Mouse (Mus musculus): ENCODE measurements around the gene Tmbim4. TPM values are rescaled to one million over a fixed set of nuclear protein-coding genes. Genes with fewer than 3 reads are reported as not detected.
A peak's percentile ranks its signal among the peaks of the same experiment; 100 is the strongest.

The Tmbim4 gene
- polyA plus RNA-seq, 1 experiment from 2014 or later = 114 TPM

DNA sequence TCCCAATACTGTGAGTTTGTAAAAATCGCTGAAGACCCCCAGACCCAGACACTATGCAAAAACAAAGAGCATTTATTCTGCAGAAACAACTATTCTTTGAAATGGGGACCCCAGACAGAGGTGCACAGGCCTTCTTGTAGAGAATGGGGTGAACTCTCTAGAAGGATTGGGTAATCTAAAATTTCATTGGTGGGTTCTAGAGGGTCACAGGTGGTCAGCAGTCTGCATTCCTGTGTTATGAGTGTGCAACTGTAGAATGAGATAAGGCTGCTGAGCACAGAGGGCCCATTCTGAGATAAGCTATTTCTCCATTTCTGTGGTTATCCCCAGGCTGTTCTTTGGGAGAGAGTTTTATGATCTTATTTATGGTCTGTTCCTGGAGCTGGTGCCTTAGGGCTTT is 33.3 kb upstream of the Tmbim4 start:
- no peaks in the 10 kb centered on the region for H3K27me3 ChIP-seq (replicated peaks; ENCODE audit: control insufficient read depth, insufficient read depth, low read length)
- H3K4me2 ChIP-seq = peak overlapping the region; percentile 47; the same call in 1 of the 2 replicates
- peaks cover 10% of the 10 kb centered on the region for H3K4me1 ChIP-seq (replicated peaks; ENCODE audit: control insufficient read depth, insufficient read depth, low read length)
- DNase-seq (ENCODE audit: low spot score) = no peak
- H3K27ac ChIP-seq (ENCODE audit: low read depth, low read length) = no peak overlapping the region
- H3K36me3 ChIP-seq (ENCODE audit: control insufficient read depth, insufficient read depth, low read length) = no peaks in the 10 kb centered on the region
- H3K4me3 ChIP-seq (ENCODE audit: low read depth, low read length) = no peak overlapping the region
- no peaks in the 10 kb centered on the region for H3K9me3 ChIP-seq (ENCODE audit: control insufficient read depth, low read length)
- H3K9ac ChIP-seq (ENCODE audit: low read depth, low read length) = no peak overlapping the region
- ATAC-seq (replicated peaks; ENCODE audit: low FRiP score) = peak; percentile 94
- 72% methylated on average over 1 of the region's 1 CpGs for WGBS

DNA sequence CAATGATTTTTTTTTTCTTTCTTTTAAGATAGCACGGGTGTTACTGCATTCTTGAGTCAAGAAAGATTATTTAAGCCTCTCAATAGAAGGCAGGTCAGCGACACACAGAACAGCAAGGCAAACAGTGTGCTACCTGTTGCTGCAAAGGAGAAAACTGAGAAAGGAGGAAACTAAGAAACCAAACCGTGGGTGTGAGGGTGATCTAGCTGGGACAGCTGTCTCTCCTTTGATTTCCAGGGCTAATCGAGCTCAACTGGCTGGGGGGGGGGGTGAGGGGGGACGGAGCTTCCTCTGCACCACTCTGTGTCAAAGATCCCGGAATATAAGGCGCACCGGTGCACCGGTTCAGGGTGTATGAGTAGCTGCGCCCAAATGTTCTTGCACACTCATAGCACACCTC is 32.3 kb upstream of the Tmbim4 start:
- no peak overlapping the region for H3K27ac ChIP-seq (ENCODE audit: low read depth, low read length)
- H3K9me3 ChIP-seq (ENCODE audit: control insufficient read depth, low read length) = no peaks in the 10 kb centered on the region
- H3K27me3 ChIP-seq (replicated peaks; ENCODE audit: control insufficient read depth, insufficient read depth, low read length) = no peaks in the 10 kb centered on the region
- H3K4me2 ChIP-seq = peak overlapping the region; percentile 47
- DNase-seq (ENCODE audit: low spot score) (no peak), ATAC-seq (replicated peaks; ENCODE audit: low FRiP score) (peak; percentile 34; the same call in 1 of the 2 replicates)
- no peak overlapping the region for H3K9ac ChIP-seq (ENCODE audit: low read depth, low read length)
- H3K4me3 ChIP-seq (ENCODE audit: low read depth, low read length) = no peak overlapping the region
- H3K4me1 ChIP-seq (replicated peaks; ENCODE audit: control insufficient read depth, insufficient read depth, low read length) = peaks cover 10% of the 10 kb centered on the region
- WGBS = 31% methylated on average over 10 of the region's 10 CpGs
- no peaks in the 10 kb centered on the region for H3K36me3 ChIP-seq (ENCODE audit: control insufficient read depth, insufficient read depth, low read length)

DNA sequence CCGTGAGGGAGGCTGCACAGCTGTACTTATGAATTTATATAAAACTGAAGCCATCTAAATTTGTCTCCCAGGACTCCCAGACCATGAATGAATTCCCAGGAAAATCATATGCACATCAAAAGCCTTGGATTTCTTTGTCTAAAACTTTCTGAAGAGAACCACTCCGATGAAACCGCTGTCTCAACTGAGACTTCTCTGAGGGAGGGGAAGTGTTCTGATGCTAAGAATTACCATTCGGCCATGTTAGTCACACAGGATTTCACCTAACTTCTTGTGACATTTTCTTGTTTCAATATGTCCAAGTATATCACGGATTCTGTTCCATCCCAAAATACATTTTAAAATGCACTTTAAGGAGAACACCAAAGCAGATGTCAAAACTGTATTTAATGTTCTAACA is 31.5 kb upstream of the Tmbim4 start:
- no peaks in the 10 kb centered on the region for H3K36me3 ChIP-seq (ENCODE audit: control insufficient read depth, insufficient read depth, low read length)
- H3K27ac ChIP-seq (ENCODE audit: low read depth, low read length) = no peak overlapping the region
- no peak overlapping the region for H3K4me2 ChIP-seq
- DNase-seq (ENCODE audit: low spot score) (no peak), ATAC-seq (replicated peaks; ENCODE audit: low FRiP score) (no peak)
- H3K9ac ChIP-seq (ENCODE audit: low read depth, low read length) = no peak overlapping the region
- no peak overlapping the region for H3K4me3 ChIP-seq (ENCODE audit: low read depth, low read length)
- H3K9me3 ChIP-seq (ENCODE audit: control insufficient read depth, low read length) = no peaks in the 10 kb centered on the region
- 78% methylated on average over 5 of the region's 5 CpGs for WGBS
- peaks cover 10% of the 10 kb centered on the region for H3K4me1 ChIP-seq (replicated peaks; ENCODE audit: control insufficient read depth, insufficient read depth, low read length)
- H3K27me3 ChIP-seq (replicated peaks; ENCODE audit: control insufficient read depth, insufficient read depth, low read length) = no peaks in the 10 kb centered on the region

- Histone ChIP-seq H3K4me2 (no peak overlapping the region), H3K36me3 (ENCODE audit: control insufficient read depth, insufficient read depth, low read length) (no peaks in the 10 kb centered on the region), H3K4me1 (replicated peaks; ENCODE audit: control insufficient read depth, insufficient read depth, low read length) (peaks cover 10% of the 10 kb centered on the region), H3K4me3 (ENCODE audit: low read depth, low read length) (no peak overlapping the region), H3K27me3 (replicated peaks; ENCODE audit: control insufficient read depth, insufficient read depth, low read length) (no peaks in the 10 kb centered on the region), H3K27ac (ENCODE audit: low read depth, low read length) (no peak overlapping the region), H3K9ac (ENCODE audit: low read depth, low read length) (no peak overlapping the region), H3K9me3 (ENCODE audit: control insufficient read depth, low read length) (no peaks in the 10 kb centered on the region)
- 73% methylated on average over 4 of the region's 4 CpGs for WGBS
- DNase-seq (ENCODE audit: low spot score) = no peak
- no peak for ATAC-seq (replicated peaks; ENCODE audit: low FRiP score)
These were observed 31.1 kb upstream of the Tmbim4 start for GRCm38 (mm10) chr10:120170277-120170676.

DNA sequence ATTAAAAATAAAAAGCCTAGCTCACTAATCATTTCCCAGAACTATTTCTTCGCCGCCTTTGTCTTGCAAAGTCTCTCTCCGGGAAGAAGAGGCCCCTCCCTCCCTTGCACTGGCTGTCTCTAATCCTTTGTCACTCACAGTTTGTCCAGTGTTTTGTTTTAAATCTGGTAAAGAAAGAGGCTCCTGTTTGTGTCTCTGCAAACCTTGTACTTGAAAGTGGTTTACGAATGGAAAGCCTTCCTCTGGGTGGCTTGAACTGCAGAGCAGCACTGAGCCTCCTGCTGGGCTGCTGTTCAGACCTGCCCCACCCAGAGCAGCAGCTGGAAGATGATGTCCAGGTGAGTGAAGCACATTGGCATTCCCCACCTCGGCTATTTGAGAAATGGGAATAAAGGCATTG is 30.1 kb upstream of the Tmbim4 start:
- no peak overlapping the region for H3K27ac ChIP-seq (ENCODE audit: low read depth, low read length)
- WGBS = 65% methylated on average over 5 of the region's 5 CpGs
- no peak for DNase-seq (ENCODE audit: low spot score)
- no peaks in the 10 kb centered on the region for H3K36me3 ChIP-seq (ENCODE audit: control insufficient read depth, insufficient read depth, low read length)
- peaks cover 10% of the 10 kb centered on the region for H3K4me1 ChIP-seq (replicated peaks; ENCODE audit: control insufficient read depth, insufficient read depth, low read length)
- ATAC-seq (replicated peaks; ENCODE audit: low FRiP score) = no peak
- H3K9me3 ChIP-seq (ENCODE audit: control insufficient read depth, low read length) = no peaks in the 10 kb centered on the region
- no peak overlapping the region for H3K4me3 ChIP-seq (ENCODE audit: low read depth, low read length)
- no peaks in the 10 kb centered on the region for H3K27me3 ChIP-seq (replicated peaks; ENCODE audit: control insufficient read depth, insufficient read depth, low read length)
- no peak overlapping the region for H3K9ac ChIP-seq (ENCODE audit: low read depth, low read length)
- H3K4me2 ChIP-seq = no peak overlapping the region

DNA sequence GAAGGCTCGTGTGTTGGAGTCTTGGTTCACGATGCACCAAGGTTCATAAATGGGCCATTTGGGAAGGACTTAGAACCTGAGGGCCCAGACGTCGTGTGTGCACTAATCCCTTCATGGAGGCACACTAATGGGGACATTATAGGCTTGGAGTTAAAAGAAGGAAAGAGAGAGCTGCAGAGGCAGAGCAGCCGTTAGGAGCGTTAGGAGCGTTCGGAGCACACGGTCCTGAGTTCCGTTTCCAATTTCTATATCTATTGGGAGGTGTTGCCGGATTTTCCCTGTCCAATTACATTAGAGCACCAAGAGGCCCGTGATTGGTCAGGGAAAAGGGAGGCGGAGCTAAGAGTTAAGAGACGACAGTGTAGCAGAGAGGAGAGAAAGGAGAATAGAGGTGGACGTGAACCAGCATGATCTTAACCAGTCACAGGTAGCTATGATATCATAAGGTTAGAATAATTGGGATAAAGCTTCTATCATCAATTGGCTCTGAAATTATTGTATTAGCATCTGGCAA is 27.1 kb upstream of the Tmbim4 start:
- WGBS = 82% methylated on average over 15 of the region's 15 CpGs
- ATAC-seq (replicated peaks; ENCODE audit: low FRiP score) = no peak
- peaks cover 2% of the 10 kb centered on the region for H3K4me1 ChIP-seq (replicated peaks; ENCODE audit: control insufficient read depth, insufficient read depth, low read length)
- H3K4me3 ChIP-seq (ENCODE audit: low read depth, low read length) = no peak overlapping the region
- no peak for DNase-seq (ENCODE audit: low spot score)
- H3K9ac ChIP-seq (ENCODE audit: low read depth, low read length) = no peak overlapping the region
- H3K9me3 ChIP-seq (ENCODE audit: control insufficient read depth, low read length) = no peaks in the 10 kb centered on the region
- no peaks in the 10 kb centered on the region for H3K36me3 ChIP-seq (ENCODE audit: control insufficient read depth, insufficient read depth, low read length)
- H3K27me3 ChIP-seq (replicated peaks; ENCODE audit: control insufficient read depth, insufficient read depth, low read length) = no peaks in the 10 kb centered on the region
- H3K4me2 ChIP-seq = no peak overlapping the region
- H3K27ac ChIP-seq (ENCODE audit: low read depth, low read length) = no peak overlapping the region

- Histone ChIP-seq H3K27ac (ENCODE audit: low read depth, low read length) (no peak overlapping the region), H3K4me1 (replicated peaks; ENCODE audit: control insufficient read depth, insufficient read depth, low read length) (no peaks in the 10 kb centered on the region), H3K9ac (ENCODE audit: low read depth, low read length) (no peak overlapping the region), H3K4me3 (ENCODE audit: low read depth, low read length) (no peak overlapping the region), H3K36me3 (ENCODE audit: control insufficient read depth, insufficient read depth, low read length) (no peaks in the 10 kb centered on the region), H3K4me2 (no peak overlapping the region), H3K27me3 (replicated peaks; ENCODE audit: control insufficient read depth, insufficient read depth, low read length) (no peaks in the 10 kb centered on the region), H3K9me3 (ENCODE audit: control insufficient read depth, low read length) (no peaks in the 10 kb centered on the region)
- DNase-seq (ENCODE audit: low spot score) (no peak), ATAC-seq (replicated peaks; ENCODE audit: low FRiP score) (peak; percentile 81)
- 88% methylated on average over 1 of the region's 1 CpGs for WGBS
These were observed 18.5 kb upstream of the Tmbim4 start for GRCm38 (mm10) chr10:120182887-120183286.

DNA sequence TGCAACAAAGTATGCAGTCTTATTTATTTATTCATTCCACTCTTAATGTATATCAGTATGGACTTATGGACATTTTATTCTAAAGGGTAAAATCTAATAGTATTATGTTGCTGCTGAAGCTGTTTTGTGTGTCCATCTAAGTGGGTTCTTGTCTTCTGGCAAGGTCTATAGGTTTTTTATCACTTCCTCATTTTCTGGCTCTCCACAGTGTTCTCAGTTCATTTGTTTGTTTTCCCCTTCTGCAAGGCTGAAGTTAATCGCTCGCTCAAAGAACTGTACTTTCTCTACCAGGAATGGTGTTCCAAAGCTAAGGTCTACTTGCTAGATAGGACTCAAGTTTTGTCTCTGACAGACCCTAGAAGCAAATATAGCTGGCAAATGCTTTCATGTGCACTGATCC is 18.0 kb upstream of the Tmbim4 start:
- DNase-seq (ENCODE audit: low spot score) (no peak), ATAC-seq (replicated peaks; ENCODE audit: low FRiP score) (no peak)
- Histone ChIP-seq H3K9me3 (ENCODE audit: control insufficient read depth, low read length) (no peaks in the 10 kb centered on the region), H3K9ac (ENCODE audit: low read depth, low read length) (no peak overlapping the region), H3K4me1 (replicated peaks; ENCODE audit: control insufficient read depth, insufficient read depth, low read length) (no peaks in the 10 kb centered on the region), H3K4me2 (no peak overlapping the region), H3K27ac (ENCODE audit: low read depth, low read length) (no peak overlapping the region), H3K36me3 (ENCODE audit: control insufficient read depth, insufficient read depth, low read length) (no peaks in the 10 kb centered on the region), H3K27me3 (replicated peaks; ENCODE audit: control insufficient read depth, insufficient read depth, low read length) (no peaks in the 10 kb centered on the region), H3K4me3 (ENCODE audit: low read depth, low read length) (no peak overlapping the region)
- 72% methylated on average over 2 of the region's 2 CpGs for WGBS

GRCm38 (mm10) chr10:120188513-120188912 is 12.9 kb upstream of the Tmbim4 start:
- no peaks in the 10 kb centered on the region for H3K4me1 ChIP-seq (replicated peaks; ENCODE audit: control insufficient read depth, insufficient read depth, low read length)
- H3K27me3 ChIP-seq (replicated peaks; ENCODE audit: control insufficient read depth, insufficient read depth, low read length) = no peaks in the 10 kb centered on the region
- WGBS = 58% methylated on average over 2 of the region's 2 CpGs
- no peak for ATAC-seq (replicated peaks; ENCODE audit: low FRiP score)
- H3K36me3 ChIP-seq (ENCODE audit: control insufficient read depth, insufficient read depth, low read length) = no peaks in the 10 kb centered on the region
- no peak overlapping the region for H3K4me2 ChIP-seq
- no peak for DNase-seq (ENCODE audit: low spot score)
- H3K9ac ChIP-seq (ENCODE audit: low read depth, low read length) = no peak overlapping the region
- H3K27ac ChIP-seq (ENCODE audit: low read depth, low read length) = no peak overlapping the region
- no peak overlapping the region for H3K4me3 ChIP-seq (ENCODE audit: low read depth, low read length)
- H3K9me3 ChIP-seq (ENCODE audit: control insufficient read depth, low read length) = no peaks in the 10 kb centered on the region
